Mouse (Mus musculus) urinary bladder, adult 18-20 months (tissue): ENCODE data around the gene Dusp1.
A peak's percentile ranks its signal among the peaks of the same experiment; 100 is the strongest.

Source experiments
- DNase-seq, 2 experiments: peaks; one replicate each; pipeline ENCODE4 v3.0.0; 2022; ENCODE audit warnings: low spot score in 2 of 2, mixed read lengths in 2 of 2

Gene Dusp1

GRCm38 (mm10) chr17:26464481-26464880, 97.4 kb downstream of the Dusp1 start:
- DNase-seq: no peak

DNA sequence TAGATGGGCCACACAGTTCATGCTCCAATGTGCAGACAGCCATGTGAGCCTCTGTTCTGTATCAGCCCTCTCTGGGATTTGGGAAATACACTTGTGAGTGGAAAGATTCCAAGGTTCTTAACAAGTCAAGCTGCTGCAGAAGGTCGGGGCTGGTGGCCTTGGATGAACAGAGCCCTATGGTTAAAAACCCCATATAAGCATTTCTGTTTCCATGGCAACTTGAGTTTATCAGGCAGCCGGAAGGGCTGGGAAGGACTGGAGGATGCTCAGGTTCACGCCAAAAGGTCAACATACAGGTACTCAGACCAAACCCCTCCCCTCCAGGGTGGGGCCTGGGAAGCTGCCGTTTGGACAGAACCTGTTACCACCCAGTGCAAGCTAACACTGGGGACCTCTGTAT, 97.9 kb downstream of the Dusp1 start:
- DNase-seq: no peak

- DNase-seq: no peak
These were observed 98.5 kb downstream of the Dusp1 start for GRCm38 (mm10) chr17:26463432-26463831.

GRCm38 (mm10) chr17:26462634-26463170, 99.2 kb downstream of the Dusp1 start:
- DNase-seq: peak; percentile 52 to 65

DNA sequence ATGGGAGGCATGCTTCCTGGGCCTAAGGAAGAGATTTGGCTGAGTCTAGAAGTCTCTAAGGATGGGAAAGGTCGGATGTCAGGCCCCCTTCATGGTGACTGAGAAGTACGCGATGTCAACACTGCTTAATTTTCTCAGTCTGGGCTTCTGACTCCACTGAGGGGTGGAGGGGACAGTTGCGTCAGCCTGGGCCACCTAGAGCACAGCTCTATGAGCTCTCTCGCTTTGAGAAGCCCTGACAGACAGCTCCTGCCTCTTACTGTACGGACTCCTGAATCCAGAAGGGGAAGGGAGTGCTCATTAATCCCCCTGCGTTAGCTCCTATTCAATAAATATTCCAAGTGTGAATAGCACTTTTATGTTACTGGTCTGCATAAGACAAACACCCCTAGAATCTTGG, 103.9 kb downstream of the Dusp1 start:
- no peak for DNase-seq

DNA sequence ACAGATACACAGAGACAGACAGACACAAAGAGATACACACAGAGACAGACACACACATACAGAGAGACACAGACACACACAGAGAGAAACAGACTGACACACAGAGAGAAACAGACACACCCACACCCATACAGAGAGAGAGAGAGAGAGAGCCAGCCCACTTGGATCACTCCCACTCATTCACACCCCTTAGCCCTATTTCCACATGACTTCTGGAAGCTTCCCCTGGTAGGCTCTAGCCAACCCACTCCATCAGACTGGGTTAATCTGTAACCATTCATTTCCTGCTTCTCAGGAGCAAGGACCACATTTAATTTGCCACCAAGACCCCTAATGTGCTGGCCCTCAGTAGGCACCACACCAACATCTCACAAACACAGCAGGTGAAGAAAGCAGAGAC, 104.4 kb downstream of the Dusp1 start:
- DNase-seq: no peak
